Mouse (Mus musculus) liver, embryonic 18 days (tissue): ENCODE data around the gene 9130019O22Rik. TPM values are rescaled to one million over a fixed set of nuclear protein-coding genes. Genes with fewer than 3 reads are reported as not detected.

Experiments used
- polyA plus RNA-seq: library from polyadenylated mRNA; depleted of rRNA; stranded (reverse); fragments of >200 nt; gene quantifications from 2 replicates; pipeline ENCODE4 v1.2.3, GENCODE M21; 2012; rRNA removed

The 9130019O22Rik gene
- polyA plus RNA-seq: 1.00 and 1.1 TPM in 2 replicates

DNA sequence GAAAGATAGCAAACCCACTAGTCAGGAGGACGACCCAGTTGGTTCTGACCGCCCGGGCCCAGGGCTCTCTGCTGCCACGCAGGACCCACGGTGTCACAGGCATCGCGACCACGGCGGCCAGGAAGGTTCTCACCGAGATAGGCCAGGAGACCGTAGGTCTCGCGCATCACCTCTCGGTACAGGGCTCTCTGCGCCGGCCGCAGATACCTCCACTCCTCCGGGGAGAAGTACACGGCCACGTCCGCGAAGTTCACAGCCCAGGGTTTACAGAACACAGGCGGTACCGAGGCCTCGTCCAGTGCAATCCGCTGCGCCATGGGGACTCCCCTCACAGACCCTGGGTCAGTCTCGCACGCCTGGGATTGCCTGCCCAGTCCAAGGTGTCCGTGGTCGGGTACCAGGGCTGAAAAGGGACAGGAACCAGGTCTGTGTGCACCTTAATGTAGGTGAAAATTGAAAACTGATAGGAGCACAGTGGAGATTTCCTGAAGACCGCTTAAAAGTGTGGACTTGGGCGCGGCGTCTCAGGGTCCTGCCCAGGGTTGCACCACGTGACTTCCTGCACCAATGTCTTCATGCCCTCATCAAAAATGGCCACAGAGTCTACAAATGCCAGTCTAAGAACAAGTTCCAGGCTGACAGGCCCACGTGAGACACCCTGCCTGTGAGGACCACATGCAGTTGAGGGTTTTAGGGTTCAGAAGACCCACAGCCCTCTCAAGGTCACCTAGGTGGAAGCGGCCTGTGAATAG, at the start of gene 9130019O22Rik:
TSS of gene 9130019O22Rik (minus strand) at position 526 of the 752 bp plus-strand sequence.

DNA sequence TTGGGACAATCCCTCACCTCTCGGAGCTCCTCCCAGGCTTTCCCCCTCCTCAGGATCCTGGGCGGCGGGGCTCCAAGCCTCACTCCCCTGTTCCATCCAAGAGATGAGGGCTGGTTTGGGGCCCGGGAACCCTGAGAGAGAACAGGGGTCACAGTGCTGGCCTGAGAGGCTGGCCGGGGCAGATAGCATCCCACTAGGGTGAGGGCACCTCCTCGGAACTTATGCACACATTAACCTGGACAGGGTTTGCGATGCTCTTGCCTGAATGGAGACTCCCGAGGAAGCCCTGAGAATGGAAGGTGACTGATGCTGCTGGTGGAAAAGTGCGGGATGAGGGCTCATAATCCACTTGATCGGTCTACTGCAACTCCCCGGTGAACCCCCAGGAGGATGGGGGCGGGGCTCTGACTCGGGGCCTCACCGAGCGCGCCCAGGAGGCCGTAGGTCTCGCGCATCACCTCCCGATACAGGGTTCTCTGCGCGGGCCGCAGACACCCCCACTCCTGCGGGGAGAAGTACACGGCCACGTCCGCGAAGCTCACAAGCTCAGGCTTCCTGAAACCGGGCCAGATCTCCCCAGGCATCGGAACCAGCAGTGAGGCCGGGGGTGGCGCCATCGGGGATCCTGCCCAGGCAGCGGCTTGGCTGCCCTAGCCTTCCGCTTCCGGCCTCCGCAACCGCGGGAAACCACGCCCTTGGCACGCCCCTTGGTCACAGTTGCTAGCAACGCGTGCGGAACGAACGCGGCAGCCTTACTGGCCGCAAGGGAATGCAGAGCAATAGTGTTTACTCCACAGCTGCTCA, 34.6 kb upstream of the 9130019O22Rik start, which contains the start of gene Zfp688:
TSS of gene Zfp688 (minus strand) at position 681 of the 804 bp plus-strand sequence.

DNA sequence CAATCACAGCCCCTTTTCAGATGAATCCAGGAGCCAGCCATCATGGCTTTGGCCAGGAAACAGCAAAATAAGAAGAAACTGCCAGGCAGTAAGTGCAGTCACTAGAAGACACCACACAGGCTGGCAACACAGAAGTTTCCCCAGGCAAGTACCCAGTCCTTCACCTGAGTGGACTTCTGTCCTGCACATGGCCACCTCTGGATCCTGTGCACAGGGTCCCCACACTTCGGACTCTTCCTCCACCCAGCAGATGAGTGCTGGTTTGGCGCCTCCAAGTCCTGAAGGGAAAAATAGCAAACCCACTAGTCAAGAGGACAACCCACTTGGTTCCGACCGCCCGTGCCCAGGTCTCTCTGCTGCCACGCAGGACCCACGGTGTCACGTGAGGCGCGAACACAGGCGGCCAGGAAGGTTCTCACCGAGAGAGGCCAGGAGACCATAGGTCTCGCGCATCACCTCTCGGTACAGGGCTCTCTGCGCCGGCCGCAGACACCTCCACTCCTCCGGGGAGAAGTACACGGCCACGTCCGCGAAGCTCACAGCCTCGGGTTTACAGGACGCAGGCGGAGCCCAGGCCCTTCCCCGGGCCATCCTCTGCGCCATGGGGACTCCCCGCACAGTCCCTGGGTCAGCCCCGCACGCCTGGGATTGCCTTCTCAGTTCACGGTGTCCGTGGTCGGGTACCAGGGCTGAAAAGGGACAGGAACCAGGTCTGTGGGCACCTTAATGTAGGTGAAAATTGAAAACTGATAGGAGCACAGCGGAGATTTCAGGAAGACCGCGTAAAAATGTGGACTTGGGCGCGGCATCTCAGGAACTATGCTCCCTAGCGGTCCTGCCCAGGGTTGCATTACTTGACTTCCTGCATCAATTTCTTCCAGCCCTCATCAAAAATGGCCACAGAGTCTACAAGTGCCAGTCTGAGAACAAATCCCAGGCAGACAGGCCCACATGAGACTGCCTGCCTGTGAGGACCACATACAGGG, 19.3 kb upstream of the 9130019O22Rik start, which contains the start of gene Zfp764:
TSS of gene Zfp764 (minus strand) at position 821 of the 986 bp plus-strand sequence.

DNA sequence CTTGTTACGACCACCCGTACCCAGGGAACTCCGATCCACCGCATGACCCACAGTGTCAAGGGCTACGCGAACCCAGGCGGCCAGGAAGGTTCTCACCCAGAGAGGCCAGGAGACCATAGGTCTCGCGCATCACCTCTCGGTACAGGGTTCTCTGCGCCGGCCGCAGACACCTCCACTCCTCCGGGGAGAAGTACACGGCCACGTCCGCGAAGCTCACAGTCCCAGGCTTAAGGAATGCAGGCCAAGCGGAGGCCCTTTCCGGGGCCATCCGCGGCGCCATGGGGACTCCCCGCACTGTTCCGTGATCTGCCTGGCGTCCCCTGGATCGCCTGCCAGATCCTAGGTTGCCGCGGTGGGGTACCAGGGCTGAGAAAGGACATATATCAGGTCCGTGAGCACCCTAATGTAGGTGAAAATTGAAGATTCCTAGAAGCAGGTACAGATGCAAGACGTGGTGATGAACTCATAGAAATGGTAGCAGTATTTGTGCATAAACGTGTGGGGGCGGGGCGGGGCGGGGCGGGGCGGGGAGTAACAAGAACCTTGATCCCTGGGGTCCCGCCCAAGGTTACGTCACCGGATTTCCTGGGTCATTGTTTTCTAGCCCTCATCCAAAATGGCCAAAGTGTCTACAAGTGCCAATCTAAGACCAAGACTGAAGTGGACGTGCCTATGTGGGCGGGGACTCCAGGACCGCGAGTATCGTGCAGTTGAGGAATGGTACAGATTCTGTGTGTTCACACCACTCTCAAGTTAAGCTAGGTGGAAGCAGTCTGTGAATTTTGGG, 6.4 kb upstream of the 9130019O22Rik start, which contains the start of gene E430018J23Rik:
TSS of gene E430018J23Rik (minus strand) at position 473 of the 787 bp plus-strand sequence.

DNA sequence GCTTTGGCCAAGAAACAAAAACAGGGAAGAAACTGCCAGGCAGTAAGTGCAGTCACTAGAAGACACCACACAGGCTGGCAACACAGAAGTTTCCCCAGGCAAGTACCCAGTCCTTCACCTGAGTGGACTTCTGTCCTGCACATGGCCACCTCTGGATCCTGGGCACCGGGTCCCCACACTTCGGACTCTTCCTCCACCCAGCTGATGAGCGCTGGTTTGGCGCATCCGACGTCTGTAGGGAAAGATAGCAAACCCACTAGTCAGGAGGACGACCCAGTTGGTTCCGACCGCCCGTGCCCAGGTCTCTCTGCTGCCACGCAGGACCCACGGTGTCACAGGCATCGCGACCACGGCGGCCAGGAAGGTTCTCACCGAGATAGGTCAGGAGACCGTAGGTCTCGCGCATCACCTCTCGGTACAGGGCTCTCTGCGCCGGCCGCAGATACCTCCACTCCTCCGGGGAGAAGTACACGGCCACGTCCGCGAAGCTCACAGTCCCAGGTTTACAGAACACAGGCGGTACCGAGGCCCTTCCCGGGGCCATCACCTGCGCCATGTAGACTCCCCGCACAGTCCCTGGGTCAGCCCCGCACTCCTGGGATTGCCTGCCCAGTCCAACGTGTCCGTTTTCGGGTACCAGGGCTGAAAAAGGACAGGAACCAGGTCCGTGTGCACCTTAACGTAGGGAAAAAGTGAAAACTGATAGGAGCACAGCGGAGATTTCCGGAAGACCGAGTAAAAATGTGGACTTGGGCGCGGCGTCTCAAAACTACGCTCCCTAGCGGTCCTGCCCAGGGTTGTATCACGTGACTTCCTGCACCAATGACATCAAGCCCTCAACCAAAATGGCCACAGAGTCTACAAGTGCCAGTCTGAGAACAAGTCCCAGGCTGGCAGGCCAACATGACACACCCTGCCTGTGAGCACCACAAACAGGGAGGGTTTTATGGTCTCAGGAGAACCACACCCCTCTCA, 11.4 kb downstream of the 9130019O22Rik start, which contains the start of gene Zfp747:
TSS of gene Zfp747 (minus strand) at position 780 of the 975 bp plus-strand sequence.

DNA sequence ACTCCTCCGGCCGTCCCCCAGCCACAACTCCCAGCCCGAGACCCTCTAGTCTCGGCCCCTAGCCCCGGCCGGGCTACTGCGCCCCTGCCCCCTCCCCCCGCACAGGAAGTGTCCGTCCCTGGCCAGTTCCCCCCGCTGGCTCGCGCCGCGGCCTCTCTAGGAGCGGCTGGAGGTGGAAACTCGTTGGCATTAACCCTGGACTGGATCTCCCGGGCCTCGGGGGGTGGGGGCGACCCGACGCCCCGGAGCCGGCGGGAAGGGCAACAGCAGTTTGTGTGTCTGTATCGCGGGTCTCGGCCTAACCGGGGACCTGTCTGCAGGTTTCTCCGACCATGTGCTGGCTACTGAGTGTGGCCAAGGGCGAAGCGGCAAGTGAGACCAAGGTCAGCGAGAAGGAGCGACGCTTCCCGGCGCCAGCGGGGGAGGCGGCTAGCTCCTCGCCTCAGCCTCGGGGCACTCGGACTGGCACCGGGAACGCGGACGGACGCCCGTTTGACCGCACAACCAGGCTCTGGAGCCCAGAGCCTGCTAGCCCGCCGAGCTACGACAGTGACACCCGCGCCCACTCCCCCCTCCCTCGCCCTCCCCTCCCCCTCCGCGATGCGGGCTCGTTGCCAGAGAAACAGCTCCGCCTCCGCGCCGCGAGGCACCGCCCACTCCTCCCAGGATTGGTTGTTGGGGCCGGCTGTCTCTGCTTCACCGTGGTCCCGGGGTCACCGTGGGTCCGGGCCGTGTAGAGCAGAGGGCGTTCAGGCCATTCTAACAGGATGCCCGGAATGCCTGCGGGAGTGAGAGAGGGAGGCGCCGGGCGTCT, 41.2 kb downstream of the 9130019O22Rik start, which contains the start of gene Zfp768:
TSS of gene Zfp768 (minus strand) at position 78 of the 814 bp plus-strand sequence.

Other genes starting within 250 kb of the 9130019O22Rik start
- gene Spn, start 249.3 kb downstream of the 9130019O22Rik start, polyA plus RNA-seq: 6.8 and 8.5 TPM in 2 replicates
- gene Cd2bp2, start 191.1 kb downstream of the 9130019O22Rik start, polyA plus RNA-seq: 20.8 and 22.2 TPM in 2 replicates
- gene Tbc1d10b, start 178.7 kb downstream of the 9130019O22Rik start, polyA plus RNA-seq: 11.9 and 12.6 TPM in 2 replicates
- gene Mylpf, start 178.3 kb downstream of the 9130019O22Rik start, polyA plus RNA-seq: 8.3 and 12.1 TPM in 2 replicates
- gene Zfp553, start 154.1 kb downstream of the 9130019O22Rik start, polyA plus RNA-seq: 2.8 and 2.9 TPM in 2 replicates
- 21.1 and 21.7 TPM in 2 replicates for gene Sept1, start 154.0 kb downstream of the 9130019O22Rik start, polyA plus RNA-seq
- gene Zfp771, start 142.9 kb downstream of the 9130019O22Rik start, polyA plus RNA-seq: 20.6 and 24.9 TPM in 2 replicates
- 52.9 and 73.0 TPM in 2 replicates for gene Dctpp1, start 126.5 kb downstream of the 9130019O22Rik start, polyA plus RNA-seq
- gene Sephs2, start 113.1 kb downstream of the 9130019O22Rik start, polyA plus RNA-seq: 153 and 165 TPM in 2 replicates
- gene Itgal, start 90.9 kb downstream of the 9130019O22Rik start, polyA plus RNA-seq: 9.1 and 10.0 TPM in 2 replicates
- gene Zfp768, start 41.6 kb downstream of the 9130019O22Rik start, polyA plus RNA-seq: 8.5 and 9.3 TPM in 2 replicates
- 2.2 and 2.4 TPM in 2 replicates for gene Zfp747, start 11.1 kb downstream of the 9130019O22Rik start, polyA plus RNA-seq
- gene E430018J23Rik, start 6.5 kb upstream of the 9130019O22Rik start, polyA plus RNA-seq: 2.7 TPM in 2 replicates
- gene Zfp764, start 19.7 kb upstream of the 9130019O22Rik start, polyA plus RNA-seq: 1.7 and 1.8 TPM in 2 replicates
- gene Zfp688, start 34.9 kb upstream of the 9130019O22Rik start, polyA plus RNA-seq: 5.6 and 5.8 TPM in 2 replicates
- gene Zfp689, start 62.0 kb upstream of the 9130019O22Rik start, polyA plus RNA-seq: 1.3 and 1.5 TPM in 2 replicates
- 20.0 and 23.0 TPM in 2 replicates for gene Prr14, start 72.4 kb upstream of the 9130019O22Rik start, polyA plus RNA-seq
- 6.4 and 7.1 TPM in 2 replicates for gene Fbrs, start 92.0 kb upstream of the 9130019O22Rik start, polyA plus RNA-seq
- gene Srcap, start 124.8 kb upstream of the 9130019O22Rik start, polyA plus RNA-seq: 2.5 and 2.8 TPM in 2 replicates
- gene Gm42715, start 132.4 kb upstream of the 9130019O22Rik start, polyA plus RNA-seq: 3.5 and 5.2 TPM in 2 replicates
- 0.68 and 0.78 TPM in 2 replicates for gene Tmem265, start 174.2 kb upstream of the 9130019O22Rik start, polyA plus RNA-seq
- gene Phkg2, start 186.2 kb upstream of the 9130019O22Rik start, polyA plus RNA-seq: 28.4 and 35.4 TPM in 2 replicates
- 3.1 and 4.4 TPM in 2 replicates for gene Ccdc189, start 201.4 kb upstream of the 9130019O22Rik start, polyA plus RNA-seq
- gene Rnf40, start 201.6 kb upstream of the 9130019O22Rik start, polyA plus RNA-seq: 12.6 and 15.5 TPM in 2 replicates
- gene Zfp629, start 228.6 kb upstream of the 9130019O22Rik start, polyA plus RNA-seq: 3.4 and 4.5 TPM in 2 replicates